Mouse (Mus musculus) embryonic facial prominence, embryonic 12.5 days (tissue): ENCODE measurements around the gene Corin. TPM values are rescaled to one million over a fixed set of nuclear protein-coding genes. Genes with fewer than 3 reads are reported as not detected.

Source experiments
- ATAC-seq: fragments of 200-750 bp; cut with Nextera tagmentation; 2 replicates; pipeline ENCODE4 v1.8.0; 2017; ENCODE audit not compliant: insufficient number of reproducible peaks, insufficient read depth, low FRiP score, low TSS enrichment
- H3K27ac ChIP-seq: fragments of 300-500 bp; sonication (generic); 2 replicates; pipeline ENCODE4 v1.5.1; 2016; ENCODE audit warnings: mild to moderate bottlenecking
- H3K27me3 ChIP-seq: fragments of 300-500 bp; sonication (generic); 2 replicates; pipeline ENCODE4 v1.6.1; 2016; ENCODE audit warnings: mild to moderate bottlenecking, moderate library complexity
- H3K36me3 ChIP-seq: fragments of 300-500 bp; sonication (generic); 2 replicates; pipeline ENCODE4 v1.6.1; 2016; ENCODE audit warnings: mild to moderate bottlenecking
- H3K4me1 ChIP-seq: fragments of 300-500 bp; sonication (generic); 2 replicates; pipeline ENCODE4 v1.6.1; 2016
- H3K4me2 ChIP-seq: fragments of 300-500 bp; sonication (generic); replicated peaks from 2 replicates; pipeline ENCODE4 v1.6.1; 2016; ENCODE audit warnings: mild to moderate bottlenecking, moderate library complexity
- H3K4me3 ChIP-seq: fragments of 300-500 bp; sonication (generic); 2 replicates; pipeline ENCODE4 v1.5.1; 2016; ENCODE audit warnings: mild to moderate bottlenecking
- H3K9ac ChIP-seq: fragments of 300-500 bp; sonication (generic); 2 replicates; pipeline ENCODE4 v1.6.1; 2016; ENCODE audit warnings: mild to moderate bottlenecking, moderate library complexity
- H3K9me3 ChIP-seq: fragments of 300-500 bp; sonication (generic); 2 replicates; pipeline ENCODE4 v1.6.1; 2016; ENCODE audit warnings: mild to moderate bottlenecking, moderate library complexity
- WGBS: fragments of 180-500 bp; shearing (Covaris S2); methylation state at CpG from one replicate; pipeline ENCODE4 v1.1.7; 2016; 5-methylcytosine and 5-hydroxymethylcytosine counted together
- polyA plus RNA-seq: library from polyadenylated mRNA; unstranded; fragments of >200 nt; fragmentation: Nextera tagmentation; extraction: Ambion mirVana; gene quantifications from 2 replicates; pipeline ENCODE4 v1.2.1, GENCODE M21; 2016

Corin gene
- polyA plus RNA-seq, 1 experiment from 2014 or later: 5.6 TPM

DNA sequence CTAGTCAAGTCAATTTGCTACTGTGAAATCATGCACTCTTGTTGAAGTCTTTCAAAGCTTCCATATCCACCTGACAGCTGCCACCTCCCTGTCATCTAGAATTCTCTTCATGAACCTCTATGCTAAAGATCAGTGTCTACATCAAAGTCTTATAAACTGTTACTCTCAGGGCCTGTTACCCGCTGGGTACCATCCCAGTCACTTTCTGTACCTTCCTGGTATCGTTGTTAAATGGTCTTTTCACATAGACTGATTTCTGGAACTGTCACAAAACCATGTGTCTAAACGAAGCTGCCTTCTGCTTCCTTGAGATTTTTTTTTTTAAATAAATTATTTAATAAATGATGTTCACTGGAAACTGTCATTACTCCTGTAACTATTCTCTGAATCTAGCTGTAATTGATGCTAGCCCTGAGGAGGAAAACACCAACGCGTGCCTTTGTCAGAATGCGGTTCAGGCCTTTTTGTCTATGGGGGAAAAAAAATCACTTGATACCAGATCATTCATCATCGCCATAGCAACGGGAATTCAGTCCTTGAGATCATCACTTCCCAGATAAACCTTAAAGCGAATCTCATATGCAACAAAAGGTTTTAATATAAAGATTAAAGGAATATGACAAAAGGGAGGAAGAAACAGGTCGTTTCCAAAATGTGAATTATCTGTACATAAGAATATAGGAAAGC lies 205.7 kb downstream of the Corin start:
- H3K9me3 ChIP-seq: no peaks in the 10 kb centered on the region
- H3K36me3 ChIP-seq: 0 out of 2 replicates have a peak, but pooled peaks cover 11% of the 10 kb centered on the region
- 83% methylated on average over 10 of the region's 10 CpGs for WGBS
- no peak for ATAC-seq
- H3K4me2 ChIP-seq: no peak overlapping the region
- H3K27ac ChIP-seq: no peak overlapping the region
- no peaks in the 10 kb centered on the region for H3K27me3 ChIP-seq
- no peak overlapping the region for H3K4me3 ChIP-seq
- no peaks in the 10 kb centered on the region for H3K4me1 ChIP-seq
- H3K9ac ChIP-seq: no peak overlapping the region

GRCm38 (mm10) chr5:72285077-72285476 lies 219.2 kb downstream of the Corin start:
- ATAC-seq: no peak
- H3K9me3 ChIP-seq: no peaks in the 10 kb centered on the region
- no peak overlapping the region for H3K4me3 ChIP-seq
- peaks cover 10% of the 10 kb centered on the region for H3K36me3 ChIP-seq
- no peaks in the 10 kb centered on the region for H3K27me3 ChIP-seq
- no peaks in the 10 kb centered on the region for H3K4me1 ChIP-seq
- 85% methylated on average over 3 of the region's 3 CpGs for WGBS
- H3K9ac ChIP-seq: no peak overlapping the region
- H3K4me2 ChIP-seq: no peak overlapping the region
- H3K27ac ChIP-seq: no peak overlapping the region

- H3K9ac ChIP-seq: no peak overlapping the region
- no peak for ATAC-seq
- 38% methylated on average over 2 of the region's 2 CpGs for WGBS
- no peaks in the 10 kb centered on the region for H3K27me3 ChIP-seq
- H3K9me3 ChIP-seq: no peaks in the 10 kb centered on the region
- peaks cover 7% of the 10 kb centered on the region; the same call in 1 of the 2 replicates for H3K36me3 ChIP-seq
- H3K4me2 ChIP-seq: no peak overlapping the region
- no peak overlapping the region for H3K27ac ChIP-seq
- no peaks in the 10 kb centered on the region for H3K4me1 ChIP-seq
- H3K4me3 ChIP-seq: no peak overlapping the region
Measured at GRCm38 (mm10) chr5:72282907-72283306, 221.4 kb downstream of the Corin start.

DNA sequence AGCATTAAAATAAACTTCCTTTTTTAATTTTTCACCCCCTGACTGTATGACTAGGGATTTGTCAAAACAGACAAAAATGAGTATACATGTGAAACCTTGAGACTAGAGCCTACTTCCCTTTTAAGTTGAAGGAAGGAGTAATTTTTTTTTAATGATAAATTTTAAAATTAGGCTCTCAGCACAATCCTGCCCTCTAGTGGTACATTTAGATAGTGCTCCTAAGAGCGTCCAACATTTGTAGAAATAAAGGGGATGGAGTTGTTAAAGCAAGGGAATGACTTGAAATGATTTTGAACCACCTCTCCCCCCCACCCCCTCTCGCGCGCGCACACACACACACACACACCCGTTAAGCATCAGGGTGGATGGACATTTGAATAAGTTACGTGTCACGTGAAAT lies 234.6 kb downstream of the Corin start:
- no peak overlapping the region for H3K9ac ChIP-seq
- no peak overlapping the region for H3K4me2 ChIP-seq
- no peak for ATAC-seq
- H3K4me3 ChIP-seq: no peak overlapping the region
- 45% methylated on average over 8 of the region's 8 CpGs for WGBS
- H3K27me3 ChIP-seq: no peaks in the 10 kb centered on the region
- H3K4me1 ChIP-seq: no peaks in the 10 kb centered on the region
- H3K27ac ChIP-seq: no peak overlapping the region
- H3K36me3 ChIP-seq: peaks cover 3% of the 10 kb centered on the region; the same call in 1 of the 2 replicates
- no peaks in the 10 kb centered on the region for H3K9me3 ChIP-seq

DNA sequence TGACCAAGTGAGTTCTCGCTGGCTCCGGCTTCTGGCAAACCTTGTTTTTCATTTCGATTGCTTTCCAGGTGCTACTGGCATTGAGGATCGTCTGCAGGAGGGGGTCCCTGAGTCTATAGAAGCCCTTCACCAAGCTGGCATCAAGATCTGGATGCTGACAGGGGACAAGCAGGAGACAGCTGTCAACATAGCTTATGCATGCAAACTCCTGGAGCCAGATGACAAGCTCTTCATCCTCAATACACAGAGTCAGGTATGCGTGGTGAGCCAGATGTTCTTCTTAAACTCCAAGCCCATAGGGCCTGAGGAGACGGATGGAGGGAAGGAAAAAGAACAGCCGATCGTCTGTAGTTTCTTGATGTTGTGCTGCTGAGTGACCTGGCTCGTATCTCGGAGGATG lies 235.1 kb downstream of the Corin start:
- Histone ChIP-seq H3K4me3 (no peak overlapping the region), H3K9me3 (no peaks in the 10 kb centered on the region), H3K27me3 (no peaks in the 10 kb centered on the region), H3K27ac (no peak overlapping the region), H3K4me2 (no peak overlapping the region), H3K36me3 (peaks cover 7% of the 10 kb centered on the region; the same call in 1 of the 2 replicates), H3K9ac (no peak overlapping the region), H3K4me1 (no peaks in the 10 kb centered on the region)
- 83% methylated on average over 10 of the region's 10 CpGs for WGBS
- no peak for ATAC-seq

DNA sequence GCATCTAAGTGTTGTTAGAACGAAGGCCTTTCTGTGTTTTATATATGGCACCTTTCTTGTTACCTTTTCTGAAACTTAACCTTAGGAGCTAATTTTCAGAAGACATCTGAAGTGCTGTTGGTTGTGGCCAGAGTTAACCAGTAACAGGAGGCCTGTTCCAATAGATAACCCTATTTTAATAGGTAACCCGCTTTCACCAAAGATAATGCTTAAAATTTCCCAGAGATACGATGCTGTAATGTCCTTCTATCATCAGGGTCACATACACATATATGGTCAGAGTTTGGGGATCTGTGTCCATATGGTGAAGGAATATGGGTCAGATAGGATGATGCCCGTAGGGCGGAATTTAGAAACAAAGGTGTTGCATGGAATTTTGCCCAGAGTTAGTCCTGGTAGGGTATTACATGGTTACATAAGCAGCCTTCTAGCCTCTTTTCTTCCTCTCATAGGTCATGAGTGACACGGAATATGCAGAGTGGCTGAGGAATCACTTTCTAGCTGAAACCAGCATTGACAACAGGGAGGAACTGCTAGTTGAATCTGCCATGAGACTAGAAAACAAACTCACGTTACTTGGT lies 237.2 kb downstream of the Corin start:
- ATAC-seq: no peak
- H3K4me1 ChIP-seq: no peaks in the 10 kb centered on the region
- H3K4me3 ChIP-seq: no peak overlapping the region
- no peak overlapping the region for H3K27ac ChIP-seq
- H3K9ac ChIP-seq: no peak overlapping the region
- no peak overlapping the region for H3K4me2 ChIP-seq
- WGBS: 90% methylated on average over 7 of the region's 7 CpGs
- H3K27me3 ChIP-seq: no peaks in the 10 kb centered on the region
- no peaks in the 10 kb centered on the region for H3K9me3 ChIP-seq
- H3K36me3 ChIP-seq: peaks cover 10% of the 10 kb centered on the region; the same call in 1 of the 2 replicates

DNA sequence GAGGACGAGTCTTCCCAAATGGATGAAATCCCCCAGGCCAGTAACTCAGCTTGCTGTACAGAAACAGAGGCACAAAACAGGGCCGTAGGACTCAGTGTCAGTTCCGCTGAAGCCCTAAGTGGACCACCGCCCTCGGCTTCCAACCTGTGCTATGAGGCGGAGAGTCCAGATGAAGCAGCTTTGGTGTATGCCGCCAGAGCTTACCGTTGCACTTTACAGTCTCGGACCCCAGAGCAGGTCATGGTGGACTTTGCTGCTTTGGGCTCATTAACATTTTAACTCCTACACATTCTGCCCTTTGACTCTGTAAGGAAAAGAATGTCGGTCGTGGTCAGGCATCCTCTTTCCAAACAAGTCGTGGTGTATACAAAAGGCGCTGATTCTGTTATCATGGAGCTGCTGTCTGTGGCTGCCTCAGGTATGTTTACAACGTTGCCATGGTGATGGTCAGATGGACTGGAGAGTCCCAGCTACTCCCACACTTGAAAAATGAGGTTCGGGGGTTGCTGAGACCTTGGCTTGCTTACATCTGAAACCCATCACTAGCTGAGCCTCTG lies 240.0 kb downstream of the Corin start:
- ATAC-seq: no peak
- Histone ChIP-seq H3K36me3 (peaks cover 15% of the 10 kb centered on the region; the same call in 1 of the 2 replicates), H3K4me2 (no peak overlapping the region), H3K4me3 (no peak overlapping the region), H3K4me1 (no peaks in the 10 kb centered on the region), H3K9ac (no peak overlapping the region), H3K27me3 (no peaks in the 10 kb centered on the region), H3K9me3 (no peaks in the 10 kb centered on the region), H3K27ac (no peak overlapping the region)
- 84% methylated on average over 15 of the region's 15 CpGs for WGBS

- no peak for ATAC-seq
- Histone ChIP-seq H3K4me1 (no peaks in the 10 kb centered on the region), H3K36me3 (0 out of 2 replicates have a peak, but pooled peaks cover 16% of the 10 kb centered on the region), H3K9me3 (no peaks in the 10 kb centered on the region), H3K4me3 (no peak overlapping the region), H3K27me3 (no peaks in the 10 kb centered on the region), H3K4me2 (no peak overlapping the region), H3K27ac (no peak overlapping the region), H3K9ac (no peak overlapping the region)
- 83% methylated on average over 3 of the region's 3 CpGs for WGBS
Measured at GRCm38 (mm10) chr5:72261802-72262324, 242.4 kb downstream of the Corin start.

- ATAC-seq: no peak
Measured at GRCm38 (mm10) chr5:72259298-72259621, 245.0 kb downstream of the Corin start.

GRCm38 (mm10) chr5:72258409-72259297 lies 245.6 kb downstream of the Corin start:
- Histone ChIP-seq H3K4me1 (no peaks in the 10 kb centered on the region), H3K4me2 (no peak overlapping the region), H3K36me3 (peaks cover 10% of the 10 kb centered on the region; the same call in 1 of the 2 replicates), H3K9me3 (no peaks in the 10 kb centered on the region), H3K27ac (no peak overlapping the region), H3K9ac (no peak overlapping the region), H3K4me3 (no peak overlapping the region), H3K27me3 (no peaks in the 10 kb centered on the region)
- ATAC-seq: no peak
- 82% methylated on average over 17 of the region's 17 CpGs for WGBS

More at GRCm38 (mm10) chr5:72259298-72259621, 245.0 kb downstream of the Corin start:
- no peaks in the 10 kb centered on the region for H3K4me1 ChIP-seq
- 80% methylated on average over 3 of the region's 3 CpGs for WGBS
- H3K4me3 ChIP-seq: no peak overlapping the region
- H3K36me3 ChIP-seq: 0 out of 2 replicates have a peak, but pooled peaks cover 13% of the 10 kb centered on the region
- no peaks in the 10 kb centered on the region for H3K9me3 ChIP-seq
- no peak overlapping the region for H3K27ac ChIP-seq
- H3K4me2 ChIP-seq: no peak overlapping the region
- no peak overlapping the region for H3K9ac ChIP-seq
- no peaks in the 10 kb centered on the region for H3K27me3 ChIP-seq

GRCm38 (mm10) chr5:72257084-72257483 lies 247.2 kb downstream of the Corin start:
- H3K4me1 ChIP-seq: no peaks in the 10 kb centered on the region
- no peak overlapping the region for H3K4me3 ChIP-seq
- H3K27ac ChIP-seq: no peak overlapping the region
- 68% methylated on average over 10 of the region's 10 CpGs for WGBS
- H3K36me3 ChIP-seq: peaks cover 10% of the 10 kb centered on the region; the same call in 1 of the 2 replicates
- H3K9me3 ChIP-seq: no peaks in the 10 kb centered on the region
- no peak overlapping the region for H3K4me2 ChIP-seq
- H3K27me3 ChIP-seq: no peaks in the 10 kb centered on the region
- no peak for ATAC-seq
- no peak overlapping the region for H3K9ac ChIP-seq
